Mouse (Mus musculus): Measurements from ENCODE around the gene Wars2. TPM values are rescaled to one million over a fixed set of nuclear protein-coding genes. Genes with fewer than 3 reads are reported as not detected.

Gene Wars2
- 11.8 and 13.2 TPM in 2 replicates for total RNA-seq (2021)
- long read RNA-seq, experiment 1, full-length matches to known transcripts, result 9 of 10 reads
- long read RNA-seq, experiment 1, partial matches to known transcripts, result 0 of 10 reads
- long read RNA-seq, experiment 1, other reads (novel, unspliced or antisense), result 1 of 10 reads
- long read RNA-seq, experiment 2, full-length matches to known transcripts, result 8 of 12 reads
- long read RNA-seq, experiment 2, partial matches to known transcripts, result 1 of 12 reads
- long read RNA-seq, experiment 2, other reads (novel, unspliced or antisense), result 3 of 12 reads

DNA sequence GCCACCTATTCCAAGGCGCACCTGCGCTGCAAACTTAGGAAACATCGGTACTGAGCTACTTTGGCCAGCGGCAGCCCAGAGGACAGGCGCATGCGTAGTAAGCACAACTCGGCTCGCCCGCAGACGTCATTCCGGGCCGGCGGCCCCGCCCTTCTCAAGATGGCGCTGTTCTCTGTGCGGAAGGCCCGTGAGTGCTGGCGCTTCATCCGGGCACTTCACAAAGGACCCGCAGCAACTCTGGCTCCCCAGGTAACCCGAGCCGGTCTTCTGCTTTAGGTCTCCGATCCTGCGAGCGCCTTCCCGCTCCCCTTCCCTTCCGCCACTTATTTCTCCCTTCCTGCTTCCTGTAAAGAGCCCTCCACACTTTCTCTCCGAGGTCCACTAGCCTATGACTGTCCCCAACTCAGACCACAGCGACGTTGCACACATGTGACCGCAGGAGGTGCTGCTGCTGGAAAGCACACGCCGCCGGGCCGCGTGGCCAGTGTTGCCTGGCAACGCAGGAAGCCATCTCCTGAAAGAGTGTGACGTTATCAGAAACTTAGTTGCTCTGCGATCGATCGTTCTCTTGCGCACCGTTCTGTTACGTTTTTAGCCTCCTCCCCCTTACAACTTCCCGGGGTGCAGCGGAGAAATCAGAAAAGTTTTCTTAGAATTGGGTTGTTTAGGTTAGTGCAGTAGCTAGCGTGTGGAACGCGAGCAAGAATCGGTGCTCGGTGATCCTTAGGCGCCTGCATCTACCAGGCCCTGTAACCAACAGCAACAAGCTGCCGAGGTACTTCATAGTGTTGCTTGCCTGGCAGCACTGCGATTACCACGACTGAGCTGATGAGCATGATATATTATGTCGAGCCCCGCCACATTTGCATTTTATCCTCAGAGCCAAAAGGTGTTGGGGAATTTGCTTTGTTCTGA, at the start of gene Wars2:
TSS of gene Wars2 (plus strand) at position 129 of the 915 bp plus-strand sequence.
- peak; percentile 95 for DNase-seq

DNA sequence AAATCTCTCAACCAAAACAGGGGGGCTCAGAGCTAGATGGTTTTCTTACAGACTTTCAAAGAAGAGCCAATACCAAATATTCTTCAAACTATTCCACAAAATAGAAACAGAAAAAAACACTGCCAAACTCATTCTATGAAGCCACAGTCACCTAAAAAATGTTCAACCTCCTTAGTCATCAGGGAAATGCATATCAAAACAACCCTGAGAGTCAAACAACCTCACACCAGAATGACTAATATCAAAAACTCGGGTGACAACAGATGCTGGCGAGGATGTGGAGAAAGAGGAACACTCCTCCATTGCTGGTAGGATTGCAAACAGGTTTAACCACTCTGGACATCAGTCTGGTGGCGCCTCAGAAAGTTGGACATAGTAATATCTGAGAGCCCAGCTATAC, 44.1 kb upstream of the Wars2 start:
- DNase-seq, result no peak

DNA sequence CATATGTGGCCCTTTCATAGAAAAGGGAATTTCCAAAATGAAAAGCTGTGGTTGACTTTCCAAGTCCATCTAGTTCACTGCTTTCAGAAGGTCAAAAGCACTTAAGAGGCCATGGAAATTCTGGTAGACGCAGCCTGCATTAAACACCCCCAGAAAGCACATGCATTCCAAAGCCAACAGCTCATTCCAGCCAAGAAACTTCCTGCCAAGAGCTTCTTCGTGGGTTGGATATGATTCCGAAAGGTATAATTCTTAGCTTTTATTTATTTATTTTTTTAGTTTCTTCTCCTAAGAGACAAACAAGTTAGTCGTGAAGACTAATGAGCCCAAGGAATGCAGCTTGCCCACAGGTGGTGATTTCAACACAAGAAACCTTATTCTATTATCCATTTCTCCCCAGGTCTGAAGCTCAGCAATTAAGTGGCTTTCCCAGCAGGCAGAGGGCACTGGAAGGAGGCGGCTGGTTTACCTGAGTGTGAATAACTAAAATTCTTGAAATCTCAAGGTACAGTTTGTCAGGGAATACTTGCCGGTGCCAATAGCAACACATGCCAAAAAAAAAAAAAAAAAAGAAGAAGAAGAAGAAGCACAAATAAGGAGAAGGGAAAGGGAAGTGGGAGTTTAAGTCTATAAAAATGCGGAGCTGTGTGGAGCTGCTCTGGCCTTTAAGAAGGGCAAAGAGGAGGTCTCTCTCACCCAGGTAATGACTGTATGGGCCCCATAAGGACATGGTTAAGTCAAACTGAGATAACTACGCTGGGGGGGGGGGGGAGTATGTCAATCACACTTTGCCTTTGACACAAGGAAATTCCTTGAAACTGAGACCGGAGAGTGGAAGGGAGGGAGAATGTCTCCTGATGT, 30.3 kb upstream of the Wars2 start:
- no peak for DNase-seq

DNA sequence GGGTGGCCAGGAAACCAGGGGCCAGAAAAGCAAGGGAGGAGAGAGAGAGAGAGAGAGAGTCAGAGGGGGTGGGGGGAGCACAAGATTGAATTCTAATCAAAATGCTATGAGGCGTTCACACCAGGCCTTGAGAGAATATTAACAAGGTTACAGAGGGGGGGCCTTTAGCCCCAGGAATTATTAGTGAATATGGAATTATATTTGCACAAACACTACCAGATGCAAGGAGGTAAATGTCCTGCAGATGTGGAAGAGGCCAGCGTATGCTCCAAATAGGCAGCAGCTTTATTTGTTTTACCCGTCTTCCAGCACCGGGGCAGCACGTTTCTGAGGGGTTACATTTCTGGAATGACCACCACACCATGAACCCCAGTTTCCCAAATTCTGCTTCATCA, 29.7 kb upstream of the Wars2 start:
- DNase-seq, result no peak

DNA sequence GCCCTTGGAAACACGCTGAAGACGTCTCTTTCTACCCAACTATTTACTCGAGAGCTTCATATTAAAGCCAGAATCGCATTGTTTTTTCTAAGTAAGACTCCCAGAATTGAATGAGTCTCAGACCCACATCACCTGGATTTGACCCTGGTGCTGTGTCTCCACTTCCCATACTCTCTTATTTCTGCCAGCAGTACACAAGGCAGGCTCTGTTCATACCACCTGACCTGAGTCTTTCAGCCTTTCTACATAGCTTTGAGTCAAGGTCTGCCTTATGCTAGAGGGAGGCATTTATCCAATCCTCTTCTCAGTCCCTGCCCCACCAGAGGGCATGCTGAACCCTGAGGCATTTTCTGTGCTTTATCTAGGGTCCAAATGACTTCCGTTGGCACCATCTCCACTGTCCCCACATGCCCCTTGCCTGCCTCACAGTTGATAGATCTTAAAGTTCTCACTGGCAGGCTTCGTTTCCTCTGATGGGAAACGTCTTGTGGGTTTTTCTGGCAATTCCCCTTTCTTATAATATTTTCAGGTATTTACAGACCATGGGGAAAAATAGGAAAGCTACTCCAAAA, 27.5 kb upstream of the Wars2 start:
- no peak for DNase-seq

DNA sequence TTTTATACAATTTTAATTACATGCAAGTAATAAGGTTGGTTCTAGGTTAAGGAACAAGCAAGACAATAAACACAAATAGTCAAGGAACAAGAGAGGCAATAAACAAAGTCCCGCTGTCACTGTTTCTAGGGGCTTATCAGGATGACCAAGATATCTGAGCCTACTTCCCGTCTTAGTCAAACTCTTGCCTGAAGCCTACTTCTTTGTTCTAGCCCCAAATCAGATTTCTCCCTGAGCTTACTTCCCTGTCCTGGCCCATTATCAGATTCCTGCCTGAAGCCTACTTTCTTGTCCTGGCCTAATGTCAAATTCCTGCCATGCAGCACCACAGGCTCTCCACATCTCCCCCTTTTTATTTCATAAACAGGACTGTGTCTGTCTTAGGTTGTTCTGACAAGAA, 19.9 kb upstream of the Wars2 start:
- no peak for DNase-seq

DNA sequence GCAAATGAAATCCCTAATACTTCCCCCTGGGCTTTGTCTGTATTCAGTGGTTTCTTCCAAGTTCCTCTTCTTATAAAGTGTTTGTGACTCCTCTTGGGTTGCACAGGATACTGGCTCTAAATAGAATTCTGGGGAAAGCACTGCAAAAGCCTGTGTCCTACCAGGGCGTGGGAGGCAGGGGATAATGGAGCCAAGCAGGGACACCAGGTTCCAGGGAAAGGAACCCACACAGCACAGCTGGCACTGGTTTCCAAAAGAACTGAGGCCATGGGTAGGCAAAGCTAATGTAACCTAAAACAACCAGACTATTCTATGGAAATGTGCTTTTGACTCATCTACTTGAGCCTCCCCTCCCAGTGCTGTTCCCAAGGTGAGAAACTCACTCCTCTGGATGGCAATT, 10.3 kb upstream of the Wars2 start:
- DNase-seq, result no peak

DNA sequence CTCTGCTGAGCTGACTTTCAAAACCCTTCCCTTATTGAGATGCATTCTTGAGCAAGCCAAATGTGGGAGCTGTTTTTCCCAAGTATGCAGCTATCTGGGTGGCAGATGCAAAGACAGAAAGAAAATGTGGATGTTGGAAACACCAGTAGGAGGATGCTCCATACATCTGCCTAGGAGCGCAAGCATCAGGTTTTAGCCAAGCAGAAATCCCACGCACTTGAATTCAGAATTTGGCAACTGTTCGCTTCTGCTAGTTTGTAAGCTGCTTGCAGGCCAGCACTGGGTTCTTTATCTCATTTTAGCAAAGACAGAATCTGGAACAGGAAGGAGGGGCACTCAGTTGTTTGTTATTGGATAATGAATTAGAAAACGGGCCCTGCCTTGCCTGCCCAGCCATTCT, 8.9 kb upstream of the Wars2 start:
- DNase-seq, result no peak

DNA sequence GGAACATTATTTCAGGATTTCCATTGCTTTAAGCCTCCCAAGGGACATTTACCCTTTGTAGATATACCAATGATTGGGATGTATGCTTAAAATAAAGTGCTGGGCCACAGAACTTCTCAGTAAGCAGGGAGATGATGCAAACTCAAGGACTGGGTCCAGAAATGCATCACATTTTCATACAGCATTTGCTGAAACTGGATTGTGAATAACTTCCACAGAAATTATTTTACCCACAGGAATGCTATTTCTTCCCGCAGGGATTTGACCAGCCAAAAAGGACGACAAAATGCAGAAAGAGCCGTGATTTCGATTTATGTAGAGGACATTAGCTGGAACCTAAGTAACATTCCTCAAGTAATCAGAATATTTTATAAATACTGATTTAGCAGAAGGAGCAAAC, 7.0 kb upstream of the Wars2 start:
- no peak for DNase-seq

DNA sequence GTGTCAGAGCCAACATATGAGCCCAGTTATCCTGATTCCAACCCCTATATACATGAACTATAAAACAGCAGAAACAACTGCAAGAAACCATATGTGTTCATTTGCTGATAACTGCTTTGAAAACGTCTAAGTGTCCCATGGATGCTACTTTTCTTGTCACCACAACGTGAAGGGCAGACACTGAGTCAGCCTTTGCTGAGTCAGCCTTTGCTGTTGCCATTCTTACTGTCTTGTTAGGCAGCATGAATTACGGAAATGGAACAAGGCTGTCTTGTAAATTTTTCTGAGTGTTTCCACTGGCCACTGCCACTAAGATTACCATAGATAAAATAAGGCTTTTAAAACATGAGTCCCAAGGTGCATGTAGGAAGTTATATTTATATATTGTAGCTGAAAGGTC, 7.0 kb downstream of the Wars2 start:
- DNase-seq, result peak; percentile 29

DNA sequence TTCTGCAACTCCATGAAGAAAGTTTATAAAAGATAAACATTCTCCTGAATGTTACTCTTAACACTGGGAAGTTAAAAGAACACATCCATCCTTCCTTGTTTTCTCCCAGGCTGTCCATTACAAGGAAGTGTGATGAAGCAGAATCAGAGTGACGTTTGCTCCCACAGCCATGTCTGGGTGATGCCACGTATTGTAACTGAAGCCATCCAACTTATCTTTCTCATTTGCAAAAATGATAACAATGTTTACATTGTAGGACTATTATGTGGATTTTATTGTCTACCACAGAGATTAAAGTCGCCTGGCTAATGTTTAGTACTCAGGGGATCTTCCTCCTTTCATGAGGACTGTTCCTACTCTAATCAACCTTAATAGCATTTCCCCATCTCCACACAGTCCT, 8.2 kb downstream of the Wars2 start:
- DNase-seq, result no peak

DNA sequence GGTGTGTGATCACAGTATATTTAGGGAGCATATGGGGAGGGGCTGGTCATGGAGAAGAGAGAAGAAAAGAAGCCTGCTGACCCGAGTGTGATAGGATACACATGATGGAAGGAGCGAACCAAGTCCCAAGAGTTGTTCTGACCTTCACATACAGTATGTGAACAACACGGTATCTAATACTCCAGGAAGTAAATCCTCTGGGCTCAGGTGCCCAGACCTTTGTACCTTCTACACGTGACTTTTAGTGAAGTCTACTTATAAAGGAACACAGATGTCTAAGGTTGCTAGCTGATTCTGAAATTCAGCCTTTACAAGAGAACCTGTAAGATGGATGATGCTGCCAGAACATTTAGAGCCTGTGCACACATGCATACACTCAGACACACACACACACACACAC, 15.4 kb downstream of the Wars2 start:
- DNase-seq, result no peak

DNA sequence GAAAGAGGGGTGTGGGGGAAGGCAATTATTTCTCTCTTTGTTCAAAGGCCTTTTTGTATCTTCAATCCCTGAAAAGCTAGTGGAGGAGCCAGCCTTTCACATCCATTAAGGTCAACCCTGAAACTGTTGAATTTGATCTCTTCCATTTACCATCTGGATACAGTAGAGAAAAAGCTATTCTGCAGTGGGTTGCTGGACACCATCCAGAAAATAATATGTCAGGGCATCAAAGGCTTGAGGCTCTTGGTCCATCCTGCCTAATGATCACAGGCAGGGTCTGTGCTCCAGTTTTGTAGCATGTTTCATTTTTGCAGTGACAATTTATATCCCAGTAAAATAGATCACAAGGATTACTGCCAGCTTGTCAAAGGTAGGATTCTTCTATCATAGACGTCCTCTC, 16.1 kb downstream of the Wars2 start:
- DNase-seq, result no peak

DNA sequence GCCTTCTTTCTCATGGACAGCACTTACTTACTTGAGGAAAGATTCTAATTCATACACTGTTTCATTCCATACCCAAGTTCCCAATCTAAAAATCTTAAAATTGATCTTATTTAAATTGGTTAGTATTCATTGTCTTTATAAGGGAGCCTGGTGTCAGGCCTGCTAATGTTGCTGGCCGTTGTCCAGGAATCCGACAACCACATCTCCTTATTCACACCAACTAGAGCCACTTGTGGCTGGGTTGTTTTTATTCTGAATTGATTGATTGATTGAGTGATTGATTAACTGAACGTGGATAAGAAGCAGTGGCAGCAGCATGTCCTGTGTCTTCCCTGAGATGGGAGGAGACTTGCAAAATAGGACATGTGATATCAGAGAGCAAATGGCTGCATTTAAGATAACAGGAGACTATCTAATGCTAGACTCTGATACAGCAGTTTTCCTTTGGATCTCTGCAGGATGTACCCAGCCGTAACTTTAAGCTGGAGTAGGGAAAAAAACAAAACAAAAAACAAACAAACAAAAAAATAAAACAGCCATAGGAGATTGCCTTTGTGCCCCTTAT, 16.7 kb downstream of the Wars2 start:
- DNase-seq, result no peak

DNA sequence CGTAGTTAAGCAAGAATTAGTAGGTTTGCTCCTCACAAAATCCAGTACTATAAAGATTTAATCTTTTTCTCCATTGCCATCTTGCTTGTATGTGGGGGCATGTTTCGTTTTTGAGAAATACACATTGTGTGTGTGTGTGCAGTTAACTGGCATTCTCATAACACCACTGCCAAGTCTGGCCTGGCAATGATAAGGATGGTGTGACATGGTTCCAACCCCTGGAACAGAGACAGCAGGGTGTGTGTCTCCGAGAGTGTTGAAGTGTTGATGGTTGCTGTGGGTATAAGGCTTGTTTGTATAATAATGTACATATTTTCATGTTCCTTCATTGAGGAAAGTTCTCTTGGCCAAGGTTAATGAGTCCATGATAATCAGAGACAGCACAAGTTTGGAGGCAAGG, 19.1 kb downstream of the Wars2 start:
- no peak for DNase-seq

DNA sequence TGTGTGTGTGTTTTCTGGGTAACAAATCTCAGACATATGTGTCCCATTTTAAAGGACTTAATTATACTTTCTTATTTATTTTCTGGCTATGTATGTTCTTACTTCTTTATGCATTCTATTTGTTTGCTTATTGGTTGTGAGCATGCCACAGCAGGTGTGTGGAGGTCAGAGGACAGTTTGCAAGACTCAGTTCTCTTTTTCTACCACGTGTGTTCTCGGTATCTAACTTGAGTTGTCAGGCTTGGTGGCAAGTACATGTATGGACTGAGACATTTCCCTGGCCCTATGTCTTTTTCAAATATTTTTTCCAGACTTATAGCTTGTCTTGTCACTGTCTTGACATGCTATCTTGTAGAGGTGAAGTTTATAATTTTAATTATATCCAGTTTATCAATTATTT, 21.3 kb downstream of the Wars2 start:
- no peak for DNase-seq

DNA sequence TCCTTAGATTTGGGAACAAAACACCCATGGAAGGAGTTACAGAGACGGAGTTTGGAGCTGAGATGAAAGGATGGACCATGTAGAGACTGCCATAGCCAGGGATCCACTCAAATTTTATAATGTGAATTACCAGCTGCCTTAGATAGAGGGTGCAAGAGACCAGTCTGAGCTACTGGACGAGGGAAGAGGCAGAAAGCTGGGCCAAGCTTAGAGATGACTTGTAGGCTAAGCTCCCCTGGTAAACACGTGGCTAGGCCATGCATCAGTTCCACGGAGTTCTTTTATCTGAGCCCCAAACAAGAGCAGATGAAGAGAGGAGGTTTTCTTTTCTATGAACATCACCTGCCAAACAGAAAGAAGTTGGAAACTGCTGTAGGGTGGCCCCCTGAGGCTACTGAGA, 26.9 kb downstream of the Wars2 start:
- DNase-seq, result no peak

DNA sequence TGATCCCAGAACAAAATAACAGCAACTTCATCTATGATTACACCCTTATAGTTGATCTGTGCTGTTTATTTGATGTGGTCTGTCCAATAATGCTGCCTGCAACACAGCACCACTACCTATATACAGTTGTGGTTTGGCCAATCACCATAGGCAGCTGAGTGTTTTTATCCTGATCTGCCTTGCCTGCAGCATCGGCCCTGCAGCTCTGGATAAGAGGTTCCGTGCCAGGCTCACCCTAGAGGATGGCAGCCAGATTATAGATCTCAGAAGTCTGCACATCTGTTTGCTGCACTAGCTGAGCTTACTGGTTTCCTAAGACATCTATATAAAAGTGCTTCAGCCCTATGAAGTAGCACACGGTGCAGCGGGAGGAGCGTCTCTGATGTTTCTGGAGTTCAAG, 32.3 kb downstream of the Wars2 start:
- DNase-seq, result no peak

DNA sequence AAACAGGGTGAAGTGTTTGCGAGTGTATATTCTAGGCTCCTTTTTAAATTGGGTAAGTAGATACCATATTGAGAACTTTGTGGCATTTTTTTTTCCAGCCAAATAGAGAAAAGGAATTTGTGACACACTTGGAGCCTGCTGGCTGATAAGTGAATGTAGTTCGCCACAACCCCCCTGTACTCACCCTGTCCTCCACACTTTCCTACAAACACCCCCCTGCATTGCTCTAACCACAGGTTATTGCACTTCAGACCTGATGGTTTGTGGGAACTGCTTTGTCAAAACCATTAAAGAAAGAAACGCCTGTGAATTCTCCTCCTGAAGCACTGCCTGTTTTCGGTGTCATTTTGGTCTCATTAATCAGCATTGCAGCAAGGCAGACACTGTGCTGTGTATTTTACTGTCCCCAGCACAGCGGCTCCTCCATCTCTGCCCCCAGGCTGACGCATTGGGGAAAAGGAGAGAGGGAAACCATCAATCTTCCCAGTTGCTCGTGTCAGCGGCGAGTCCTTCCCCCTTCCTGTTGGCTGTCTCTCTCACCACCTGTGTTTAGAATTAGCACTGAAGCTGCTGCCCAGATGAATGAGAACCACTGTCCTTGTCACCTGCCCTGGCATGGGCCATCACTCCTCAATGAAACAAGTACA, 33.9 kb downstream of the Wars2 start:
- no peak for DNase-seq

DNA sequence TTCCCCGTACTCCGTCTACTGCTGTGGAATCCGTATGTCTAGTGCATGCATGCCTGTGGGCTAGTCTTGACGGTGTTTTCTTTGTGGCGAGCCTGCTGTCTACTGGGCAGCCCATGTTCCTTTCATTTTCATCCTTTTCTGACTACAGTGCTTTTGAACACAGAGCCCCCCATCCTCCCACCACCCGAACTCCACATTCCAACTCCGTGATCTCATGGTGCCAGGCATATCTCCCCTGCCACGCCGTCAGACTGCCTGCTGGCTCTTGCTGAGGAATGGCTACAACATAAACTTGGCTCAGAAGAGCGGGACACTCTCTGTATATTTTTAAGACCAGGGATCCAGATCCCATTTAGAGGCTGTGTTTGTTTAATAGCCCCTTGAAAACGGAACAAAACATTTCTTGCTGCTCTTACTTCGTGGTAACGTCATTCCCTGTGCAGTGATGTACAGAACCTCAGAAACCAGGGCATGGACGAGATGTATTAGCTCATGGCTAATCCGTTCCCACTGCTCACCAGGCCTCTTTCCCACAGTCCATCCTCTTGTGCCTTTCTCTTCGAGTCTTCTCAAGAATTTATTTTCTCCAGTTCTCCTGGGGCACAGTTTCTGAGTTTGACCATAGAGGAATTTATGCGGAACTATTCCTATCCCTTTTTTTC, 42.6 kb downstream of the Wars2 start:
- no peak for DNase-seq

DNA sequence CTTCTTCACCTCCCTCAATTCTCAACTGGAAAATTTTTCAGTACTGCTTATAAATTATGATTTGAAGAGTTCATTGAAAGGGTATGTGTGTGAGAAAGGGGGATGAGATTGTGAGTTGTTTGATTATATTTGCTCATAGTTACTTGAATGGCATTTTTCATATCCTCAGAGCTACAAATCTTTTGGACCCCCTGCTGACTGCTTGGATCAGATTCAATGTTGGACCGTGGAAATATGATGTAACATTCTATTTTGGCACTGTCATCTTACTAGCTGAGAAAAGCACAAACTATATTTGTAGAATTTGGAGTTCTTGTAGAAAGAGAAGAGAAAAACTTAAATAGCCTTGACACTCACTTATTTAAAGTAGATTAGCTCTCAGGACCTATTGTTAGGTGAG, 43.5 kb downstream of the Wars2 start:
- DNase-seq, result no peak
